Mouse (Mus musculus) urinary bladder, postnatal 10 days (tissue): ENCODE results near the gene Eaf1.

ENCODE experiments used
- DNase-seq: peaks from one replicate; pipeline ENCODE4 v3.0.0; 2022; ENCODE audit warnings: low spot score

Eaf1 gene

DNA sequence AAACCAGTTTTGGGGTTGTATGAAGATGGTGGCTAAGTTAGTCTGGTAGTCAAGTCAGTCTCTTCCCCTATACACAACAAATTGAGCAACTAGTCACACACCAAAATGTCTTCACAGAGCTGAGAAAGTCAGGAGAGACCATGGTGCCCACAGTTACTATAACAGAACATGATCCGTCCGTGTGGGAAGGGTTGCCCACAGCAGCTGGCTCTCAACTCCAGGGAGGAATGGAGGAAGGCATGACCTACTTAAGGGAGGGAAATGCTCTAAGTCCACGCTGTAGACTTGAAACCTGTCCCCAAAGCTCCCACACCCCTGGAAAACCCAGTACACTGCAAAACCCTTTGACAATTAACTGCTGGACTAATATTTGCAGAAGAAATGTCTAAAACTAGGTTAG is 16.1 kb downstream of the Eaf1 start:
- DNase-seq = no peak

DNA sequence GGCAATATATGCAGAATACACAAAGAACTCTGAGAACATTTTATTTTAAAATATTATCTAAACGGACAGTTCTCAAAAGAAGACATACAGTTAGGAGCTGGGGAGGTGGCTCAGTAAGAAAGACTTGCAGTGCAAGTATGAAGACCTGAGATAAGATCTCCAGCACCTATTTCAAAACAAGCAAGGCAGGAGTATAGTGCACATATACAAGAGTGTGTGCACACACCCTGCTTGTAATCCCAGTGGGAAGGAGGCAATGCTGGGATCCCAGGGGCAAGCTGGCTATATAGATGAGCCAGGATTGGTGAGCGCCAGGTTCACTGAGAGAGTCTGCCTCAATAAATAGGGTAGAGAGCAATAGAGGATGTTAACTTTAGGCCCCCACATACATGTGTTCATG is 21.7 kb downstream of the Eaf1 start:
- DNase-seq = no peak

DNA sequence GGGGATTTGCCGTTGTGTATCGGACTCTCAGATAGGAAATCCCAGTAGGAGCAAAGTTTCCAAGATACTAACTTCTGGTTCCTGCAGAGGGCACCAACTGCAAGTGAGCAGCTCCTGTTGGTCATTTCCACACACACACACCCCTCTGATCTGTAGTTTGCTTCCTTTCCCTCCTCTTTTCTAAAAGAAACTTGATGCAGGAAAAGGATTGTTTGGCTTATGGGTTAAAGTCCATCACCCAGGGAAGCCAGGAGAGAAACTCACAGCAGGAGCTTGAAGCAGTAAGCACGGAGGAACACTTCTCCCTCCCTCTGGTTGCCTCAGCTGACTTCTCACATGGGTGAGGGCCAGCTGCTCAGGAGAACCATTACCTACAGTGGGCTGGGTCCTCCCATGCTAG is 25.0 kb downstream of the Eaf1 start:
- no peak for DNase-seq

DNA sequence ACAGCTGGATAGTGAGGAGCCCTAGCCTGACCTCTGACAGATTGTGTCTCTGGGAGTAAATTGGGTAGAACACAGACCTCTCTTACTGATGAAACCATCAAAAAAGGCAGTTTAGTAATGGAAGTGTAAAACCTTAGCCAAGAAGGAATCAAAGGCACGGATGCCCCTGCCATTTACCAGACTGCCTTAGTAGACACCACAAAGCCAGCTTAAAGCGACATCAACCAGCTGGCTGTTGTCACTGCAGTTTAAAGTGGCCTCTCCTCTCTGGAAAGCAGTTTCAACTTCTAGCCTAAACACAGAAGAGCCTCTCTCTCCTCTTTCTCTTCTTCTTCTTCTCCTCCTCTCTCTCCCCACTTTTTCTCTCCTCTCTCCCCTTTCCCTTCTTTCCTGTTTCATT is 27.1 kb downstream of the Eaf1 start:
- DNase-seq = no peak

DNA sequence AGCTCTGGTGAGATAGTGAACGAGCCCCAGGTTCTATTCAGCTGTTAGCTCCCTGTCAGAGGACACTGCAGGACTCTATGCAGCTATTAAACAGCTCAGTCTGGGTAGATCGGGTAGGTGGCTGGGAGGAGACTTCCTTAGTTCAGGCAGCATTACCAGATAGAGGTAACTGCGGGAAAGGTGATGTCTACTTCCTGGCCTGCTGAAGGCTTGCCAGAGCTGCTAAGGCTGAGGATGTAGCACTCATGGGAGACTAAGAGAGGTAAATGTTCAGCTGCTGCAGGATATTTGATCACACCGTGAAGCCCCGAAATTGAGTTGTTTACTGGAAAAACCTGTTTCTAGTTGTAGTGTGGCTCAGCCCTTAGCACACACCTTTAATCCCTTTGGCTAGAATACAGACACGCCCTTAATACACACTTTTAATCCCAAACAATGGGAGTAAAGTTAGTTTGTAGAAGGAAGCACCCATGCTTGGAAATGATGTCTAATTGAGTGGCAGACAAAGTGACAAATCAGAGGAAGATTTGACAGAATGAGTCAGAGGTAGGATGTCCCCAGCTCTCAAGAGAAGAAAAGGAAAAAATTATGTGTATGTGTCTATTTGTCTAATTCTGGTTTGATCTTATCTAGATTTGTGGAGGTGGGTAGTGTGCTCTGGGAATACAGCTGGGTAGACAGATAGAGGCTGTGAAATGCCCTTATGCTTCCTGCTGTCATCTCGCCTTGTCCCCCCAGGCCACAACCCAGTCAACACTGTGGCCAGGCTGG is 31.0 kb downstream of the Eaf1 start:
- no peak for DNase-seq

DNA sequence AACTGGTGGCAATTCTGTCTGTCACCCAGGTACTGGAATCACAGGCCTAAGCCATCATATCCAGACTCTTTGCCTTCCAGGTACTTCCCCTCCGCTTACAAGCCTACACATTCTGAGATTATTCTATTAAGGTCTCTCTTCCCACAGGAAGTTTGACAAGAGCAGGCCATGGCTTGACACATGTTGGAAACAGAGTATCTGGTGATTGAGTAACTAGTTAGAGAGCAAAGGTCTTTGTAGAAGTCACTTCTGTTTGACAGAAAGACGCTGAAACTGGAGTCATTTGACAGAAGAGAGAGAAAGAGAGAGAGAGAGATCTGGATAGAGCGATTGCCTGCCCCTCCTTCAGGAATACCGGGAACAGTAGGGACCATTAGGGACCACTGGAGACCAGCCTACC is 36.6 kb downstream of the Eaf1 start:
- no peak for DNase-seq

DNA sequence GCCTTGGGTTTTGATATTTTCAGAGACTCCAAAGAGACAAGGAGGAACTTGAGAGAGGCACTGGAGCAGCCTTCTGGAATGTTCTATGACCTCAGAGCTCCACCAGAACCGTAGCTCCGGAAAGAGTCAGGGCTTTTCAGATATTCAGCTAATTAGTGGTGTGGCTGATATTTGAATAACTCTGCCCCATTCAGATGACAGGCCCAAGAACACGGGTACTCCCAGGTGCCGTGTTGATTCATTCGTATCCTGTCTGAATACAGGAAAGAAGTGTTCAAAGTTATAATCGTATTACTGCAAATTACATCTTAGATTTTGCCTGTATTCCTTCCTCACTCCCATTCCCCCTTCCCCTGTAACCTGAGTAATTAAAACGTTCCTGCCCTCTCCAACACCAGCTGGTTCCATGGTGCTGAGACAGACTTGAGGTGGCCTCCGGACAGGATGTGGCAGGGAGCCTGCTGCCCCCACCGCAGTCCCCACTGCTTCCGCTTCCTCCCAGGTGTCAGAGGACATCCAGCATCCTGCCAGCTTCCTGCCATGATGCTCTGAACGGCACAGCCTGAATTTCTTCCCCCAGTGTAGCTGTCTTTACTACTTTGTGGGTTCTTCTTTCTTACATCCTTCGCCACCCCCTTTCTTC is 37.4 kb downstream of the Eaf1 start:
- DNase-seq = no peak

DNA sequence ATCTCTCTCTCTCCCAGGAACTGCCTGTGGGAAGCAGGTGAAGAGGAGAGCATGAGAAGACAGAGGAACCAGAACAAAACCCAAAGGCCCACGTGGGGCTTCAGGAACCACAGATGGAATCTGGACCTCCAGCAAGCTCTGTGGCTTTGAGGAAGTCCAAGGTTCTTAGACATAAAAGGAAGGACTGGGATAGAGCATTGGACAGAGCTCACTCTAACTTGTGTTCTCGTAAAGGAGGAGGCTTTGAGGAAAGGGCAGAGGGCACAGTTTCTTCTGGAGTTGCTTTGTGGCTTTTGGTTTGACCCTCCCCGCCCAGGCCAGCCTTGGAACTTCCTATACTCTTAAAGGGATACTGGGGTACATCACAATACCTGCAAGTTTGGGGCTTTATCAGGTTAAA is 38.5 kb downstream of the Eaf1 start:
- no peak for DNase-seq

DNA sequence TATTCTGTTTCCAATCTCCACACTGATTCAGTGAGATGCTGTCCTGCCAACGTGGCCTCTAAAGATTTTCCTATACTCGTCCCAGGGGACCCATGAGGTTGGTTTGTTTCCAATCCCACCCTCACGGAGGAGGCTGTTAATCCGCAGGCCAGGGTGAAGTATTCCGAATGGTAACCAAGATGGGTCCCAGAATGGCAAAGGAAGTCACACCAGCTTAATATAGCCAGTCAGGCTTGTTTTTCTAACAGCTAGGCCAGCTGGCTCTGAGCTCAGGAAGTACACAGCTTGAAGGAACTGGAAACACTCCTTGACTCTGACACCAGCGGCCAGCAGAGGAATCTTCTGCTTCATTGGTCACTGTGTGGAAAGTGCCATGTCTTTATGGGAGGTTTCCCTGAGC is 43.1 kb downstream of the Eaf1 start:
- DNase-seq = no peak

DNA sequence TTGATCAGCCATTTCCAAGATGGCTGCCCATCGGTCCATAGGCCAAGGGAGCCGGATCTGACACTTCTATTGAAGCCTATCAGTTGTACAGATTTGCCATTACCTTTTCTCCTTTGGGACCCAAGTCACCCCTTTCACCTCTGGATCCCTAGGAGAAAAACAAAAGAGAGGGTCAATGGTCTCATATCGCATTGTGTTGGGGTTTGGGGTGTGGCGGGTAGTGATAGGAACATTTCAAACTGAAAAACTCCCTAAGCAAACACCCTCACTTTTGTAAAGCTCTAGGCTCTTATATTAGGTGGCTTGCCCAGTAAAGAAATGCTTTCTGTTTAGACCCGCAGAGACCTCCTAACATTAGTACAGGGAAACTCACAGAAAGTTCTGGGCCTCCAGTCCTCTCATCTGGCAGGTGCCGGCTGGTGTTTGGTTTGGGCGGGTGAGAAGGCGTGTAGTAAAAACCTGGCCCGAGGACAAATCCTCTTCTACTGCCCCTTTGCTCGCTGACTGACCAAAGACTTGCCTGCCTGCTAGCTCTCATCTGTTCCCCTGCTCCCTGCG is 49.8 kb downstream of the Eaf1 start:
- no peak for DNase-seq

DNA sequence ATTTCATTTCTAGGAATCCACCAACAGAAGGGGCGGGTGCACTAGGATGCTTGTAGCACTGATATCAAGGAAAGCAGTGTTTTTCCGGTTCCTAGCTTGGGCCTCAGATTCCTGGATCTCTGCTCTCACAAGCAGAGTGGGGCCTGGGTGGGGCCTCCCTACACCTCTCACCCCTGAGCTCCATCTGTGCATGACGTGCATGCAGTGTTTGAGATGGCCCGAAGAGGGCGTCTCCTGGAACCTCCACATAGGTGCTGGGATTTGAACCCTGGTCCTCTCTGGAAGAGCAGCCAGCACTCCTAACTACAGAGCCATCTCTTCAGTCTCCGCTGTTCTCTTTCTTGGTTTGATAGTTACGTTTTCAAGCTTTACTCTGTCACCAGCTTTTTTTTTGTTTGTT is 60.8 kb downstream of the Eaf1 start:
- no peak for DNase-seq

DNA sequence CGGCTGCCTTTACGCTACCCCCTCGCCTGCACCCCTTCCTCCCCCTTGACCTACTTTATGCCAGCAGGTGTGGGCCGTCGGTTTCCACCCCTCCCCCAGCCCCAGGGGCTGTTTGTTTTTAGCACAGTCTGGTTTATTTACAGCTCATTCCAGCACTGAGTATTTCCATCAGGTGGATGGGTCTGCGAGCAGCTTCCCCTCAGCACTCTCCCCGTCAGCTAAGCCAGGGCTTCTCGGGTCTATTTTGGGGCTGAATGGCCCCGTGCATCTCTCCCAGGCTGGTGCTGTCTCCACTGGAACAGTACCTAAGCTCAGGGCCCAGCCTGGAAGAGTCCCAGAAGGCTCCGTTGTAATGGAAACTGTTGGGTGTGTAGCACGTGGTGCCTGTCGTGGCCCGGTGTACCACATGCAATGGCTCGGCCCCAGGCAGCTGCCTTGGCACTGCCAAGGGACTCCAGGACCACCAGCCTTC is 61.8 kb downstream of the Eaf1 start:
- no peak for DNase-seq

DNA sequence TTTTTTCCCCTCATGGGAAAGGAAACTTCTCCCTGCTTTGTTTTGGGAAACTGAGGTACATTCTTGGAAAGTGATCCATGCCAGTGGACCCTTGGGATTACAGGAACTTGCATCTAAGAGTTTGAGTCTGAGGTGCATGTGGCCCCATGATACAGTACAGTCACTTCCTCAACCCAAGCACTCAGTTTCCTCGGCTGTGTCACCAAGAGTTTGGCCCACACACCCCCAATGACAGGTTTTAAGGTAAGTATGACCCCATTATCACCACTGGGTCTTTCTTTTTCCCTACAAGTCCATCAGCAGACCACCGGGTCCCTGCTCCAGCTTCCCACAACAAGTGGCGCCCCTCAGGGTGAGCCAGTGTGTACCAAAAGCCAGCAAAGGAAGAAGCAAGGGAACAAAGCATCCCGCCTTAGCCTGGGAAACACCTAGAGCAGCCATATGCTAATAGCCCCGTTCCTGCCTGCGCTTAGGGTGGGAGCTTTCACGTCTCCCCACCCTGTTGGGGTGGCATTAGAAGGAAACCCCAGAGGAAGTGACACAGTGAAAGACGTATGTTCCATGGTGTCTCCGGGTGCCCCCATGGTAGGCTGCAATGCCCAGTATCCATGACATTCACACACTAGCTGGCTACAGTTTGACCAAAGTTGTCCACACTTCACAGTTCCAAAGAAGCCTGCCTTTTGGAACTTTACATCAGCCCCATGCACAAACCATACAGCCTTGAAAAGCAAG is 62.5 kb downstream of the Eaf1 start:
- DNase-seq = no peak

DNA sequence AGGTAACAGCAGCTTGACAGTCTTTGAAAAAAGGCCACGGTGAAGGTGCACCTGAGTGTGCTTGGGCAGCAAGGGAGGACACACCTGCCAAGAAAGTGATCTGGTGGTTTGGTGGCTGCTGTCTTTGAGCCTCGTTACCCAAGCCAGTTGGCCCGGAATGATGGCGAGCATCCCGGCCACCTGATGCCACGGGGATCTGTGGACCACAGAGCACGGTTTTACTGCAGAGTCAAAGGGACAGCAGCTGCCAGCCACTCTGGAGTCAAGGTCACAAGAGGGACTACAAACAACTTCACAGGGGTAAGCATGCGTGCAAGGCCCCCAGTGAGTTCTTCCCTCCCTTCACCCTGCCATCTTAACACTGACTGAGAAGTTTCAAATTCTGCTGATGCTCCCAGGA is 63.1 kb downstream of the Eaf1 start:
- DNase-seq = no peak

DNA sequence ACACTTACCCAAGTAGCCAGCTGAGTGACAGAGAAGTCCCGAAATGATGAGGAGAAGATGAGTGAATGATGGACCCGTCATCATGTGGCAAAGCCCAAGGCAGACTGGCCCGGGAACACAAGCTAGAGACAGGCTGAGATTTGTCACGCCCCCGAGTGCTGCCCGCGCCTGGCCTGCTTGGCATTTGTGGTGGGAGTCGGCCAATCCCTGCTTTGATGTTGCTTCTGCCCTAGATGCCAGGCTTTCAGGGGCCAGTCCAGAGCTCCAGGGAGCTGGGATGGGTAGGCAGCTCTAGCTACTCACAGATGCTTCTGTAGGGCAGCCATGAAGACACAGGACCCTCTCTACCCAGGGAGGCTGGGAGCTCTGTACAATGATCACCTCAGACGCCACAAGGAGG is 63.6 kb downstream of the Eaf1 start:
- no peak for DNase-seq

DNA sequence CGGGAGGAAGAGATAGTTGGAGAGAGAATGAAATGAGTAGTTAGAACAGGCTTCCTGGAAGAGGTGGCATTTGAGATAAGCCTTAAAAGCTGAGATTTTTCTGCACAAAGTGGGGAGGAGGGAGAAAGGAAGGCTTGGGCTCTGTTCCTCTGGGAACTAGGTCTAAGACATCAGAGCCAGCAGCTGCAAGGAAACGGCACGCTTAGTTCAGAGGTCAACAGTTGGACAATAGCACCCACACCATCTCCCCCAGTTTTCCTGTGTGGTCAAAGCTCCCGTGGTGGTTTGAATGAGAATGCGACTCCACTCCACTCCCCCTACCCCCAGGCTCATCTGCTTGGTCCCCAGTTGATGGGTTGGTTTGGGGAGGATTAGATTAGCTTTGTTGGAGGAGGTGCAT is 65.0 kb downstream of the Eaf1 start:
- DNase-seq = no peak
